Mouse (Mus musculus) kidney, embryonic 14.5 days (tissue): ENCODE results near the gene Wscd2. TPM values are rescaled to one million over a fixed set of nuclear protein-coding genes. Genes with fewer than 3 reads are reported as not detected.

Experiments
- ATAC-seq: fragments of 200-750 bp; cut with Nextera tagmentation; 2 replicates; pipeline ENCODE4 v1.8.0; 2017; ENCODE audit warnings: moderate number of reproducible peaks, mild to moderate bottlenecking, moderate TSS enrichment, moderate library complexity; ENCODE audit not compliant: low FRiP score, low TSS enrichment
- H3K27ac ChIP-seq: fragments of 300-500 bp; sonication (generic); 2 replicates; pipeline ENCODE4 v1.5.1; 2014; ENCODE audit warnings: low read depth, mild to moderate bottlenecking, low read length, moderate library complexity, mixed read lengths
- H3K27me3 ChIP-seq: fragments of 300-500 bp; sonication (generic); 2 replicates; pipeline ENCODE4 v1.6.1; 2014; ENCODE audit warnings: mild to moderate bottlenecking, low read length; ENCODE audit not compliant: control insufficient read depth, insufficient read depth
- H3K36me3 ChIP-seq: fragments of 300-500 bp; sonication (generic); 2 replicates; pipeline ENCODE4 v1.6.1; 2014; ENCODE audit warnings: low read length, mixed read lengths; ENCODE audit not compliant: control insufficient read depth, insufficient read depth
- H3K4me1 ChIP-seq: fragments of 300-500 bp; sonication (generic); 2 replicates; pipeline ENCODE4 v1.6.1; 2014; ENCODE audit warnings: low read length, mixed read lengths; ENCODE audit not compliant: control insufficient read depth, insufficient read depth
- H3K4me2 ChIP-seq: fragments of 300-500 bp; sonication (generic); replicated peaks from 2 replicates; pipeline ENCODE4 v1.6.1; 2014; ENCODE audit warnings: low read depth, mild to moderate bottlenecking, low read length
- H3K4me3 ChIP-seq: fragments of 300-500 bp; sonication (generic); 2 replicates; pipeline ENCODE4 v1.5.1; 2014; ENCODE audit warnings: mild to moderate bottlenecking, low read length
- H3K9ac ChIP-seq: fragments of 300-500 bp; sonication (generic); 2 replicates; pipeline ENCODE4 v1.6.1; 2014; ENCODE audit warnings: low read depth, mild to moderate bottlenecking, low read length, moderate library complexity
- H3K9me3 ChIP-seq: fragments of 300-500 bp; sonication (generic); 2 replicates; pipeline ENCODE4 v1.6.1; 2016; ENCODE audit warnings: low read length; ENCODE audit not compliant: control insufficient read depth
- WGBS: fragments of 180-500 bp; shearing (Covaris S2); extraction: QIAGEN DNeasy Blood & Tissue Kit; methylation state at CpG from one replicate; pipeline ENCODE4 v1.1.7; 2014; 5-methylcytosine and 5-hydroxymethylcytosine counted together
- polyA plus RNA-seq: library from polyadenylated mRNA; unstranded; fragments of >200 nt; fragmentation: Nextera tagmentation; extraction: Ambion mirVana; gene quantifications from 2 replicates; pipeline ENCODE4 v1.2.1, GENCODE M21; 2014

Gene Wscd2
- polyA plus RNA-seq, 1 experiment from 2014 or later = 3.7 TPM

DNA sequence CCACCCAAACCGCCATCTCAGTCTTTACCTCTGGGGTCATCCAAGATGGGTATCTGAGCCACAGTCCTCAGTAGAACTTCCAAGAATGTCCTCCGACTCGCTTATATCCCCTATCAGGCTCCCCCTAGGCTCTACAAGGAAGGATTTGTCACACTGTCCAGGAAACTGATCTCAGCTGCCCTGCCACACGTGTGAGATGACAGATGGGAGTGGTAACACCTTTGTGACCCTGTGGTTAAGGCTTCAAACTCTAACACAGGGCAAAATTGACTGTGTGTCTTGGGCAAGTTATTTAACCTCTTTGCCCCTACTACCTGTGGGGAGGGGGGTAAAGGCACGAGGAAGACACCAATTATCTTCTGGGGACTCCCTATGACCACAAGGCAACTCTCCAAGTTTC lies 149.0 kb downstream of the Wscd2 start:
- H3K4me2 ChIP-seq = no peak overlapping the region
- WGBS = 57% methylated on average over 5 of the region's 5 CpGs
- H3K4me3 ChIP-seq = no peak overlapping the region
- H3K27me3 ChIP-seq = no peaks in the 10 kb centered on the region
- ATAC-seq = no peak
- no peak overlapping the region for H3K9ac ChIP-seq
- H3K27ac ChIP-seq = no peak overlapping the region
- no peaks in the 10 kb centered on the region for H3K36me3 ChIP-seq
- peaks cover 11% of the 10 kb centered on the region for H3K4me1 ChIP-seq
- no peaks in the 10 kb centered on the region for H3K9me3 ChIP-seq

Other genes with a start within 250 kb of the Wscd2 start
- gene Sgsm1, start 179.5 kb upstream of the Wscd2 start, polyA plus RNA-seq = 3.9 and 5.0 TPM in 2 replicates
- not detected in 2 replicates for gene Aym1, start 133.0 kb upstream of the Wscd2 start, polyA plus RNA-seq
- gene Cmklr1, start 160.1 kb downstream of the Wscd2 start, polyA plus RNA-seq = 3.6 and 4.9 TPM in 2 replicates
- gene 1700069L16Rik, start 234.4 kb downstream of the Wscd2 start, polyA plus RNA-seq = not detected in 2 replicates
- 2.2 and 4.3 TPM in 2 replicates for gene Ficd, start 245.5 kb downstream of the Wscd2 start, polyA plus RNA-seq